Mouse (Mus musculus) ES-Bruce4 (cell line): ENCODE results near the gene Fbxl7. TPM values are rescaled to one million over a fixed set of nuclear protein-coding genes. Genes with fewer than 3 reads are reported as not detected.
"Not testable (repeated sequence)": the region's sequence is repeated elsewhere in the genome, so short reads cannot be mapped to it uniquely, and the experiment has no call there.

ENCODE experiments used
- H3K27ac ChIP-seq: 2 replicates; pipeline ENCODE4 v1.5.1; 2012; ENCODE audit warnings: low read length, inconsistent platforms; ENCODE audit not compliant: insufficient read depth
- H3K27me3 ChIP-seq: 2 replicates; pipeline ENCODE4 v1.6.1; 2012; ENCODE audit warnings: mild to moderate bottlenecking, low read length, inconsistent platforms; ENCODE audit not compliant: control insufficient read depth, poor library complexity, insufficient read depth, severe bottlenecking
- H3K36me3 ChIP-seq: 2 replicates; pipeline ENCODE4 v1.6.1; 2012; ENCODE audit warnings: inconsistent platforms, mild to moderate bottlenecking, low read length, moderate library complexity; ENCODE audit not compliant: control insufficient read depth, poor library complexity, insufficient read depth, severe bottlenecking
- H3K4me1 ChIP-seq: one replicate; pipeline ENCODE4 v1.8.1; 2011; ENCODE audit warnings: low read length; ENCODE audit not compliant: control insufficient read depth, insufficient read depth
- H3K4me3 ChIP-seq: 2 replicates; pipeline ENCODE4 v1.5.1; 2011; ENCODE audit warnings: low read depth, mild to moderate bottlenecking, low read length
- H3K9ac ChIP-seq: 2 replicates; pipeline ENCODE4 v1.6.1; 2012; ENCODE audit warnings: low read depth, mild to moderate bottlenecking, inconsistent platforms; ENCODE audit not compliant: poor library complexity, severe bottlenecking
- H3K9me3 ChIP-seq: replicated peaks from 2 replicates; pipeline ENCODE4 v1.6.1; 2012; ENCODE audit warnings: mild to moderate bottlenecking, low read length, inconsistent platforms; ENCODE audit not compliant: control insufficient read depth, poor library complexity, insufficient read depth, severe bottlenecking
- CTCF ChIP-seq: IDR thresholded peaks from one replicate; pipeline ENCODE4 v1.8.1; 2011; ENCODE audit warnings: low read depth, low read length
- EP300 ChIP-seq: IDR thresholded peaks from 2 replicates; pipeline ENCODE4 v1.6.1; 2011; ENCODE audit warnings: low read depth, low read length; ENCODE audit not compliant: insufficient read depth
- POLR2A ChIP-seq: IDR thresholded peaks from one replicate; pipeline ENCODE4 v1.8.1; 2011; ENCODE audit warnings: low read length; ENCODE audit not compliant: insufficient read depth
- polyA plus RNA-seq: library from polyadenylated mRNA; stranded (reverse); fragments of >200 nt; gene quantifications from 2 replicates; pipeline ENCODE4 v1.2.4, GENCODE M21; 2011; ENCODE audit warnings: low read depth; ENCODE audit not compliant: missing spikeins, insufficient read depth, insufficient read length

The Fbxl7 gene
- polyA plus RNA-seq, 1 experiment: 0.75 TPM

- no peak overlapping the region for H3K27ac ChIP-seq
- no peaks in the 10 kb centered on the region for H3K4me1 ChIP-seq
- H3K4me3 ChIP-seq: no peak overlapping the region
- no peak overlapping the region for H3K9ac ChIP-seq
- H3K27me3 ChIP-seq: no peaks in the 10 kb centered on the region
- no peaks in the 10 kb centered on the region for H3K9me3 ChIP-seq
- no peaks in the 10 kb centered on the region for H3K36me3 ChIP-seq
- TF ChIP-seq CTCF: no peak
- no peak for TF ChIP-seq POLR2A
- no peak for TF ChIP-seq EP300
Measured at GRCm38 (mm10) chr15:26775720-26776119, 119.7 kb downstream of the Fbxl7 start.

GRCm38 (mm10) chr15:26774895-26775294 is 120.5 kb downstream of the Fbxl7 start:
- no peak overlapping the region for H3K4me3 ChIP-seq
- H3K27me3 ChIP-seq: no peaks in the 10 kb centered on the region
- H3K9ac ChIP-seq: no peak overlapping the region
- no peaks in the 10 kb centered on the region for H3K9me3 ChIP-seq
- no peak overlapping the region for H3K27ac ChIP-seq
- no peaks in the 10 kb centered on the region for H3K36me3 ChIP-seq
- TF ChIP-seq CTCF (no peak), POLR2A (no peak), EP300 (no peak)
- no peaks in the 10 kb centered on the region for H3K4me1 ChIP-seq

- H3K4me3 ChIP-seq: no peak overlapping the region
- no peaks in the 10 kb centered on the region for H3K27me3 ChIP-seq
- no peaks in the 10 kb centered on the region for H3K9me3 ChIP-seq
- H3K4me1 ChIP-seq: no peaks in the 10 kb centered on the region
- H3K27ac ChIP-seq: no peak overlapping the region
- TF ChIP-seq CTCF (no peak), POLR2A (no peak), EP300 (no peak)
- H3K9ac ChIP-seq: no peak overlapping the region
- no peaks in the 10 kb centered on the region for H3K36me3 ChIP-seq
Measured at GRCm38 (mm10) chr15:26761651-26762050, 133.7 kb downstream of the Fbxl7 start.

GRCm38 (mm10) chr15:26748484-26748883 is 146.9 kb downstream of the Fbxl7 start:
- Histone ChIP-seq H3K4me3 (no peak overlapping the region), H3K9me3 (no peaks in the 10 kb centered on the region), H3K4me1 (no peaks in the 10 kb centered on the region), H3K36me3 (no peaks in the 10 kb centered on the region), H3K27me3 (no peaks in the 10 kb centered on the region), H3K27ac (no peak overlapping the region), H3K9ac (no peak overlapping the region)
- TF ChIP-seq CTCF (no peak), EP300 (no peak), POLR2A (no peak)

- no peak for TF ChIP-seq POLR2A
- TF ChIP-seq CTCF: no peak
- TF ChIP-seq EP300: no peak
Measured at GRCm38 (mm10) chr15:26732366-26732765, 163.0 kb downstream of the Fbxl7 start.

GRCm38 (mm10) chr15:26730760-26731159 is 164.6 kb downstream of the Fbxl7 start:
- H3K36me3 ChIP-seq: no peaks in the 10 kb centered on the region
- no peaks in the 10 kb centered on the region for H3K4me1 ChIP-seq
- no peaks in the 10 kb centered on the region for H3K9me3 ChIP-seq
- H3K27ac ChIP-seq: no peak overlapping the region
- no peaks in the 10 kb centered on the region for H3K27me3 ChIP-seq
- no peak overlapping the region for H3K9ac ChIP-seq
- no peak overlapping the region for H3K4me3 ChIP-seq
- TF ChIP-seq EP300 (no peak), CTCF (no peak), POLR2A (no peak)

More at GRCm38 (mm10) chr15:26732366-26732765, 163.0 kb downstream of the Fbxl7 start:
- Histone ChIP-seq H3K36me3 (no peaks in the 10 kb centered on the region), H3K4me3 (no peak overlapping the region), H3K27me3 (no peaks in the 10 kb centered on the region), H3K9ac (no peak overlapping the region), H3K4me1 (no peaks in the 10 kb centered on the region), H3K9me3 (no peaks in the 10 kb centered on the region), H3K27ac (no peak overlapping the region)

GRCm38 (mm10) chr15:26729341-26729740 is 166.0 kb downstream of the Fbxl7 start:
- not testable (repeated sequence) for H3K27ac ChIP-seq, H3K36me3 ChIP-seq, H3K27me3 ChIP-seq, H3K9ac ChIP-seq, H3K4me3 ChIP-seq, H3K4me1 ChIP-seq, H3K9me3 ChIP-seq
